Mouse (Mus musculus) liver, postnatal 0 days (tissue): Measurements from ENCODE around the gene Celf2.

Experiments
- CTCF ChIP-seq: sonication (generic); IDR thresholded peaks from 2 replicates; pipeline ENCODE4 v1.5.1; 2016; ENCODE audit warnings: antibody characterized with exemption, low read depth
- EP300 ChIP-seq: IDR thresholded peaks from 2 replicates; pipeline ENCODE4 v1.6.1; 2016; ENCODE audit warnings: antibody characterized with exemption, low read depth, mild to moderate bottlenecking

GRCm38 (mm10) chr2:7367738-7368137 lies 141.6 kb downstream of the Celf2 start:
- TF ChIP-seq CTCF (no peak), EP300 (no peak)
